Mouse (Mus musculus) intestine, embryonic 15.5 days (tissue): ENCODE data around the gene Gltp. TPM values are rescaled to one million over a fixed set of nuclear protein-coding genes. Genes with fewer than 3 reads are reported as not detected.

Experiments
- ATAC-seq: fragments of 200-750 bp; cut with Nextera tagmentation; 2 replicates; pipeline ENCODE4 v1.8.0; 2017; ENCODE audit warnings: moderate TSS enrichment, moderate library complexity
- H3K27ac ChIP-seq: fragments of 300-500 bp; sonication (generic); 2 replicates; pipeline ENCODE4 v1.5.1; 2015; ENCODE audit warnings: mild to moderate bottlenecking, inconsistent platforms
- H3K27me3 ChIP-seq: fragments of 300-500 bp; sonication (generic); replicated peaks from 2 replicates; pipeline ENCODE4 v1.6.1; 2015; ENCODE audit warnings: inconsistent platforms
- H3K36me3 ChIP-seq: fragments of 300-500 bp; sonication (generic); 2 replicates; pipeline ENCODE4 v1.6.1; 2015; ENCODE audit warnings: inconsistent platforms
- H3K4me1 ChIP-seq: fragments of 300-500 bp; sonication (generic); replicated peaks from 2 replicates; pipeline ENCODE4 v1.6.1; 2015; ENCODE audit warnings: inconsistent platforms
- H3K4me2 ChIP-seq: fragments of 300-500 bp; sonication (generic); replicated peaks from 2 replicates; pipeline ENCODE4 v1.6.1; 2015; ENCODE audit warnings: mild to moderate bottlenecking, inconsistent platforms
- H3K4me3 ChIP-seq: fragments of 300-500 bp; sonication (generic); replicated peaks from 2 replicates; pipeline ENCODE4 v1.5.1; 2015; ENCODE audit warnings: inconsistent platforms
- H3K9ac ChIP-seq: fragments of 300-500 bp; sonication (generic); 2 replicates; pipeline ENCODE4 v1.6.1; 2015; ENCODE audit warnings: inconsistent platforms
- H3K9me3 ChIP-seq: fragments of 300-500 bp; sonication (generic); 2 replicates; pipeline ENCODE4 v1.6.1; 2016; ENCODE audit warnings: inconsistent platforms
- WGBS: fragments of 180-500 bp; shearing (Covaris S2); methylation state at CpG from one replicate; pipeline ENCODE4 v1.1.7; 2015; 5-methylcytosine and 5-hydroxymethylcytosine counted together
- polyA plus RNA-seq: library from polyadenylated mRNA; unstranded; fragments of >200 nt; fragmentation: Nextera tagmentation; extraction: Ambion mirVana; gene quantifications from 2 replicates; pipeline ENCODE4 v1.2.1, GENCODE M21; 2015

Gltp gene
- polyA plus RNA-seq, result 99.7 and 103 TPM in 2 replicates

GRCm38 (mm10) chr5:114690633-114691567, at the start of gene Gltp:
Gene Gltp, minus strand, starts transcription at chr5:114690984.
- WGBS, result 5% methylated on average over 66 of the region's 75 CpGs
- Histone ChIP-seq H3K9ac (peak within 1 kb of the TSS; percentile 83), H3K36me3 (no peaks in the 10 kb centered on the region), H3K4me1 (peaks cover 21% of the 10 kb centered on the region), H3K27me3 (no peaks in the 10 kb centered on the region), H3K9me3 (no peaks in the 10 kb centered on the region), H3K27ac (peak within 1 kb of the TSS; percentile 71), H3K4me3 (peak within 1 kb of the TSS; percentile 81), H3K4me2 (peak within 1 kb of the TSS; percentile 96)
- peak; percentile 97 for ATAC-seq

GRCm38 (mm10) chr5:114738707-114739241, 48.0 kb upstream of the Gltp start:
- H3K36me3 ChIP-seq, result peaks cover 21% of the 10 kb centered on the region
- no peak overlapping the region for H3K9ac ChIP-seq
- H3K4me3 ChIP-seq, result no peak overlapping the region
- no peaks in the 10 kb centered on the region for H3K9me3 ChIP-seq
- no peak for ATAC-seq
- H3K4me1 ChIP-seq, result no peaks in the 10 kb centered on the region
- WGBS, result 79% methylated on average over 12 of the region's 12 CpGs
- no peak overlapping the region for H3K4me2 ChIP-seq
- no peaks in the 10 kb centered on the region for H3K27me3 ChIP-seq
- no peak overlapping the region for H3K27ac ChIP-seq

GRCm38 (mm10) chr5:114737090-114737887, 46.5 kb upstream of the Gltp start:
- no peaks in the 10 kb centered on the region for H3K4me1 ChIP-seq
- H3K4me3 ChIP-seq, result no peak overlapping the region
- no peak overlapping the region for H3K9ac ChIP-seq
- peaks cover 26% of the 10 kb centered on the region for H3K36me3 ChIP-seq
- ATAC-seq, result no peak
- WGBS, result 87% methylated on average over 21 of the region's 21 CpGs
- H3K9me3 ChIP-seq, result no peaks in the 10 kb centered on the region
- H3K27me3 ChIP-seq, result no peaks in the 10 kb centered on the region
- H3K4me2 ChIP-seq, result no peak overlapping the region
- no peak overlapping the region for H3K27ac ChIP-seq

DNA sequence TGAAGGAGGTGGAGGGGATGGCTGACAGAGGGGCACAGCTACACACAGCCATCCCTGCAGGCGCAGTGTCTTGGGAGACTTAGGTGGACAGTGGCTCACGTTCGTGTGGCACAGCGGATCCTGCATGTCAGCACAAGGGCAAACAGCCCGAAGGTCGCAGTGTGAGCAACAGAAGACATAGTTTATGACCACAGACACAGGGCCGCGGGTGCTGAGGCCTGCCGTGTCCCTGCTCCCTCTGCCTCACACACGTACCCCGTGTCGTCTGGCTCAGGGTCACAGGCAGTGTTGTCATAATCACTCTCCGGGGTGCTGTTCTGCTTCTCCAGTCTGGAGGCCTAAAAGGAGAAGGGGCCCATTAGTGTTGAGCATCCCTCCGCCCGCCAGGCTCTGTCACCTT, 42.8 kb upstream of the Gltp start:
- no peak for ATAC-seq
- WGBS, result 92% methylated on average over 15 of the region's 15 CpGs

DNA sequence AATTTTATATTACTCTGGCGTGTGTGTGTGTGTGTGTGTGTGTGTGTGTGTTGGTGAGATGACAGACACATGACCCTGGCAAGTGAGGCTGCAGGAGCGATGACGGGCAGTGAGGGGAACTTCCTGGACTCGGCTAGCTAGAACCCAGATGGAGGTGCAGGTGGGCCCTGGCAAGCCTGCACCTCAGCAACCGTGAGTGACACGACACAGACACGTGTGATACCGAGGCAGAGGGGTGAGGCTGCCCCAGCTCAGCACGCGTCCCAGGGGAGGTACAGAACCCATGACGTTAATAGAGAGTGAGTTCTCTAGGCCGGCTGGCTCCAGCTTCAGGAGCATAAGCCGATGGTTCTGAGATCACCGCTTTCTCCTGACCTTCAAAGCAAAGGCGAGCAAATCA, 41.2 kb upstream of the Gltp start:
- no peak overlapping the region for H3K4me2 ChIP-seq
- peaks cover 37% of the 10 kb centered on the region for H3K36me3 ChIP-seq
- H3K9ac ChIP-seq, result no peak overlapping the region
- H3K27me3 ChIP-seq, result no peaks in the 10 kb centered on the region
- ATAC-seq, result no peak
- no peak overlapping the region for H3K4me3 ChIP-seq
- no peaks in the 10 kb centered on the region for H3K9me3 ChIP-seq
- WGBS, result 93% methylated on average over 15 of the region's 15 CpGs
- H3K4me1 ChIP-seq, result no peaks in the 10 kb centered on the region
- H3K27ac ChIP-seq, result no peak overlapping the region

More for the DNA sequence above, 42.8 kb upstream of the Gltp start:
- Histone ChIP-seq H3K9me3 (no peaks in the 10 kb centered on the region), H3K4me2 (no peak overlapping the region), H3K4me1 (no peaks in the 10 kb centered on the region), H3K27ac (no peak overlapping the region), H3K9ac (no peak overlapping the region), H3K4me3 (no peak overlapping the region), H3K27me3 (no peaks in the 10 kb centered on the region), H3K36me3 (peaks cover 38% of the 10 kb centered on the region)

- 69% methylated on average over 6 of the region's 6 CpGs for WGBS
- peaks cover 34% of the 10 kb centered on the region for H3K36me3 ChIP-seq
Measured at GRCm38 (mm10) chr5:114731498-114731897, 40.7 kb upstream of the Gltp start.

DNA sequence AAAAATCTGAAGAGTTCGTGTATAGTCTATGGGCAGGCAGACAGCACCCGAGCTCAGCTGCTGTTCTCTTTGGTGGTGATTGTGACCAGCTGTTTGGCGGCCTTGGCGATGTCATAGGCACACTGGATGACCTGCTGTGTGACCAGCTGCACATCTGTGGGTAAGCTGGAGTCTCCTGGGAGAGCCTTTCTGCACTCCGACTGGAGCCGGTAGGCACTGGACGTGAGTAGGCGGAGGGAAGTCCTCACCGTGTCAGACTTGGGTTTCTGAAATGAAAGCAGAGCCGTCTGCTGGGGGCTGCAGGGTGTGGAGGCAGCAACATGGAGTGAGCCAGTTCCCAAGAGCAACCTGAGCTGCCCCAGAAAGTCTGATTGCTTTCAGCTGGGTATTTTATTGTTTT, 39.3 kb upstream of the Gltp start:
- Histone ChIP-seq H3K36me3 (peaks cover 28% of the 10 kb centered on the region), H3K4me2 (no peak overlapping the region), H3K27me3 (no peaks in the 10 kb centered on the region), H3K4me3 (no peak overlapping the region), H3K9me3 (no peaks in the 10 kb centered on the region), H3K9ac (no peak overlapping the region), H3K27ac (no peak overlapping the region), H3K4me1 (0 out of 2 replicates have a peak, but pooled peaks cover 2% of the 10 kb centered on the region)
- 81% methylated on average over 10 of the region's 10 CpGs for WGBS
- no peak for ATAC-seq

More at GRCm38 (mm10) chr5:114731498-114731897, 40.7 kb upstream of the Gltp start:
- no peaks in the 10 kb centered on the region for H3K9me3 ChIP-seq
- ATAC-seq, result no peak
- H3K9ac ChIP-seq, result no peak overlapping the region
- no peaks in the 10 kb centered on the region for H3K27me3 ChIP-seq
- no peak overlapping the region for H3K4me2 ChIP-seq
- H3K4me3 ChIP-seq, result no peak overlapping the region
- H3K27ac ChIP-seq, result no peak overlapping the region
- no peaks in the 10 kb centered on the region for H3K4me1 ChIP-seq

- H3K27ac ChIP-seq, result no peak overlapping the region
- H3K36me3 ChIP-seq, result peaks cover 21% of the 10 kb centered on the region
- 0 out of 2 replicates have a peak, but pooled peaks cover 3% of the 10 kb centered on the region for H3K4me1 ChIP-seq
- 80% methylated on average over 10 of the region's 10 CpGs for WGBS
- H3K9ac ChIP-seq, result no peak overlapping the region
- ATAC-seq, result no peak
- H3K27me3 ChIP-seq, result no peaks in the 10 kb centered on the region
- H3K4me3 ChIP-seq, result no peak overlapping the region
- H3K4me2 ChIP-seq, result no peak overlapping the region
- no peaks in the 10 kb centered on the region for H3K9me3 ChIP-seq
Measured at GRCm38 (mm10) chr5:114728160-114728559, 37.4 kb upstream of the Gltp start.

GRCm38 (mm10) chr5:114722846-114723245, 32.1 kb upstream of the Gltp start:
- WGBS, result 97% methylated on average over 13 of the region's 13 CpGs
- H3K36me3 ChIP-seq, result peaks cover 8% of the 10 kb centered on the region; the same call in 1 of the 2 replicates
- H3K4me3 ChIP-seq, result no peak overlapping the region
- H3K27ac ChIP-seq, result no peak overlapping the region
- H3K27me3 ChIP-seq, result no peaks in the 10 kb centered on the region
- peaks cover 7% of the 10 kb centered on the region; the same call in 1 of the 2 replicates for H3K4me1 ChIP-seq
- no peak overlapping the region for H3K9ac ChIP-seq
- ATAC-seq, result no peak
- no peak overlapping the region for H3K4me2 ChIP-seq
- no peaks in the 10 kb centered on the region for H3K9me3 ChIP-seq

- Histone ChIP-seq H3K36me3 (peaks cover 8% of the 10 kb centered on the region; the same call in 1 of the 2 replicates), H3K4me1 (peaks cover 7% of the 10 kb centered on the region; the same call in 1 of the 2 replicates), H3K9me3 (no peaks in the 10 kb centered on the region), H3K27me3 (no peaks in the 10 kb centered on the region), H3K27ac (no peak overlapping the region), H3K9ac (no peak overlapping the region), H3K4me3 (no peak overlapping the region), H3K4me2 (no peak overlapping the region)
- no peak for ATAC-seq
- 91% methylated on average over 10 of the region's 10 CpGs for WGBS
Measured at GRCm38 (mm10) chr5:114721969-114722368, 31.2 kb upstream of the Gltp start.

- Histone ChIP-seq H3K36me3 (peaks cover 17% of the 10 kb centered on the region), H3K9me3 (no peaks in the 10 kb centered on the region), H3K4me1 (peaks cover 7% of the 10 kb centered on the region; the same call in 1 of the 2 replicates), H3K4me3 (no peak overlapping the region), H3K9ac (no peak overlapping the region), H3K27ac (no peak overlapping the region), H3K27me3 (no peaks in the 10 kb centered on the region), H3K4me2 (no peak overlapping the region)
- ATAC-seq, result no peak
- 89% methylated on average over 11 of the region's 11 CpGs for WGBS
Measured at GRCm38 (mm10) chr5:114720784-114721183, 30.0 kb upstream of the Gltp start.

DNA sequence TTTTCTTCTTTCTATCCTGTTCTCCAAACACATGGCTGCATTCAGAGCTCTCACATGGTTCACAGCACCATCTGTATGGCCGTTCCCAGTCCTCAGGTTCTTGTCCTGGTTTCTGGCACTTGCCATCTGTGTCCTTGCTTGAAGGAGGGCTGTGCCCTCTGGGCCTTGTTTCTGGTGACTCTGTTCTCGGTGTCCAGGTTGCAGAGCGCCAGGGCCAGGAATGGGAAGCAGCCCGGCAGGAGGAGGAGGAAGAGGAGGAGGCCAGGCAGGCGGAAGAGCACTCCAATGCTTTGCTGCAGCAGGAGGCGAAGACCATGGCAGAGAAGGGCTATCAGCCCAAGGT, 29.1 kb upstream of the Gltp start:
- H3K27me3 ChIP-seq, result no peaks in the 10 kb centered on the region
- H3K9me3 ChIP-seq, result no peaks in the 10 kb centered on the region
- H3K9ac ChIP-seq, result no peak overlapping the region
- peaks cover 24% of the 10 kb centered on the region for H3K36me3 ChIP-seq
- 92% methylated on average over 6 of the region's 6 CpGs for WGBS
- peaks cover 4% of the 10 kb centered on the region; the same call in 1 of the 2 replicates for H3K4me1 ChIP-seq
- H3K4me3 ChIP-seq, result no peak overlapping the region
- H3K4me2 ChIP-seq, result no peak overlapping the region
- no peak for ATAC-seq
- H3K27ac ChIP-seq, result no peak overlapping the region
